Mouse (Mus musculus): ENCODE data around the gene Hs3st3b1.

- TF ChIP-seq CTCF (IDR thresholded peaks at IDR 0.05; ENCODE audit: extremely low read depth, insufficient read depth, insufficient read length, insufficient replicate concordance) (no peak), POLR2A (IDR thresholded peaks at IDR 0.05; ENCODE audit: low read depth, low read length) (no peak)
Observed at GRCm38 (mm10) chr11:63967641-63968387, 45.7 kb upstream of the Hs3st3b1 start.

Measured in spleen, adult 2 months (tissue).